Mouse (Mus musculus) cerebellum, adult (tissue): ENCODE data around the gene Spryd3.

ENCODE experiments used
- ATAC-seq: cut with Nextera tagmentation; 2 replicates; pipeline ENCODE4 v1.9.2; 2017; ENCODE audit warnings: mild to moderate bottlenecking, moderate library complexity, mixed read lengths; ENCODE audit not compliant: insufficient number of reproducible peaks, low FRiP score, low TSS enrichment

Gene Spryd3

GRCm38 (mm10) chr15:102147674-102148402 is 11.8 kb upstream of the Spryd3 start:
- no peak for ATAC-seq

- ATAC-seq: 0 out of 2 replicates have a peak, but pooled peaks have one; percentile 36
Measured at GRCm38 (mm10) chr15:102146882-102147281, 10.8 kb upstream of the Spryd3 start.

GRCm38 (mm10) chr15:102146089-102146488 is 10.1 kb upstream of the Spryd3 start:
- no peak for ATAC-seq

GRCm38 (mm10) chr15:102145330-102145729 is 9.3 kb upstream of the Spryd3 start:
- ATAC-seq: no peak

GRCm38 (mm10) chr15:102144726-102145125 is 8.7 kb upstream of the Spryd3 start:
- no peak for ATAC-seq

GRCm38 (mm10) chr15:102144274-102144711 is 8.3 kb upstream of the Spryd3 start, which contains the start of gene Igfbp6:
Gene Igfbp6 (plus strand): TSS chr15:102144362.
- no peak for ATAC-seq

- ATAC-seq: no peak
Measured at GRCm38 (mm10) chr15:102142914-102143912, 7.2 kb upstream of the Spryd3 start.

- ATAC-seq: no peak
Measured at GRCm38 (mm10) chr15:102141120-102141519, 5.1 kb upstream of the Spryd3 start.

GRCm38 (mm10) chr15:102135522-102136128 is 409 bp downstream of the Spryd3 start:
- ATAC-seq: no peak

GRCm38 (mm10) chr15:102134709-102135108 is 1.3 kb downstream of the Spryd3 start:
- ATAC-seq: no peak

GRCm38 (mm10) chr15:102133314-102133713 is 2.7 kb downstream of the Spryd3 start:
- no peak for ATAC-seq

- ATAC-seq: peak; percentile 20; the same call in 1 of the 2 replicates
Measured at GRCm38 (mm10) chr15:102126303-102126702, 9.7 kb downstream of the Spryd3 start.

GRCm38 (mm10) chr15:102120530-102120929 is 15.5 kb downstream of the Spryd3 start:
- no peak for ATAC-seq

GRCm38 (mm10) chr15:102119831-102120170 is 16.2 kb downstream of the Spryd3 start:
- peak; percentile 88 for ATAC-seq

GRCm38 (mm10) chr15:102119121-102119830 is 16.8 kb downstream of the Spryd3 start:
- no peak for ATAC-seq

GRCm38 (mm10) chr15:102118591-102118990 is 17.4 kb downstream of the Spryd3 start:
- ATAC-seq: no peak

- no peak for ATAC-seq
Measured at GRCm38 (mm10) chr15:102117461-102118443, 18.3 kb downstream of the Spryd3 start.

GRCm38 (mm10) chr15:102116753-102117415 is 19.1 kb downstream of the Spryd3 start:
- ATAC-seq: no peak
